Mouse (Mus musculus): Measurements from ENCODE around the gene Aspg. TPM values are rescaled to one million over a fixed set of nuclear protein-coding genes. Genes with fewer than 3 reads are reported as not detected.

Gene Aspg
- polyA plus RNA-seq, 1 experiment from 2014 or later, result 11.8 TPM

GRCm38 (mm10) chr12:112096051-112096732, 10.3 kb upstream of the Aspg start:
- ChIA-PET CTCF (interaction anchor here (1.0 kb wide), 1 partner anchor 56 kb away, joined by 3 read pairs; no protein-coding TSS in a partner anchor), POLR2A (interaction anchor here (1.0 kb wide), 1 partner anchor 9 kb away, joined by 4 read pairs; no protein-coding TSS in a partner anchor)
- H3K27me3 ChIP-seq, result peaks cover 7% of the 10 kb centered on the region
- ATAC-seq, result peak; percentile 58
- DNase-seq (ENCODE audit: low read depth, low spot score), result peak; percentile 68
- TF ChIP-seq CTCF (IDR thresholded peaks at IDR 0.05), result no peak
- in situ Hi-C loops (cut with MboI; ENCODE audit: low pct_unique_long_range_greater_than_20kb), result no loop called here

GRCm38 (mm10) chr12:112096733-112097117, 9.8 kb upstream of the Aspg start:
- no peak for TF ChIP-seq CTCF (IDR thresholded peaks at IDR 0.05)
- CTCF ChIA-PET, result interaction anchor here (1.0 kb wide), 1 partner anchor 57 kb away, joined by 3 read pairs; no protein-coding TSS in a partner anchor
- ATAC-seq (peak; percentile 22), DNase-seq (ENCODE audit: low read depth, low spot score) (no peak)
- POLR2A ChIA-PET, result interaction anchor here (1.0 kb wide), 1 partner anchor 9 kb away, joined by 4 read pairs; no protein-coding TSS in a partner anchor
- peaks cover 7% of the 10 kb centered on the region for H3K27me3 ChIP-seq
- in situ Hi-C loops (cut with MboI; ENCODE audit: low pct_unique_long_range_greater_than_20kb), result no loop called here

- H3K27me3 ChIP-seq, result peaks cover 7% of the 10 kb centered on the region
- CTCF ChIA-PET, result no interaction called here
- DNase-seq (ENCODE audit: low read depth, low spot score), result no peak
- in situ Hi-C loops (cut with MboI; ENCODE audit: low pct_unique_long_range_greater_than_20kb), result no loop called here
- ATAC-seq, result no peak
- TF ChIP-seq CTCF (IDR thresholded peaks at IDR 0.05), result no peak
- POLR2A ChIA-PET, result no interaction called here
These were observed 6.4 kb upstream of the Aspg start for GRCm38 (mm10) chr12:112100106-112100505.

- ChIA-PET POLR2A (interaction anchor here (0.5 kb wide), 1 partner anchor 288 kb away, joined by 6 read pairs; no protein-coding TSS in a partner anchor), CTCF (interaction anchor here (1.0 kb wide), 1 partner anchor 36 kb away, joined by 3 read pairs; no protein-coding TSS in a partner anchor)
- ATAC-seq, result no peak
- no peak for DNase-seq (ENCODE audit: low read depth, low spot score)
- in situ Hi-C loops (cut with MboI; ENCODE audit: low pct_unique_long_range_greater_than_20kb), result no loop called here
- peaks cover 10% of the 10 kb centered on the region for H3K27me3 ChIP-seq
- no peak for TF ChIP-seq CTCF (IDR thresholded peaks at IDR 0.05)
These were observed 5.4 kb upstream of the Aspg start for GRCm38 (mm10) chr12:112101045-112101444.

- ChIA-PET POLR2A (no interaction called here), CTCF (no interaction called here)
- in situ Hi-C loops (cut with MboI; ENCODE audit: low pct_unique_long_range_greater_than_20kb), result no loop called here
- no peak for TF ChIP-seq CTCF (IDR thresholded peaks at IDR 0.05)
- H3K27me3 ChIP-seq, result peaks cover 14% of the 10 kb centered on the region
- ATAC-seq (no peak), DNase-seq (ENCODE audit: low read depth, low spot score) (no peak)
These were observed 3.3 kb upstream of the Aspg start for GRCm38 (mm10) chr12:112103179-112103578.

- in situ Hi-C loops (cut with MboI; ENCODE audit: low pct_unique_long_range_greater_than_20kb), result no loop called here
- ChIA-PET POLR2A (no interaction called here), CTCF (interaction anchor here (1.4 to 1.8 kb wide), 2 partner anchors 9 to 27 kb away, joined by 3 to 7 read pairs; no protein-coding TSS in a partner anchor)
- TF ChIP-seq CTCF (IDR thresholded peaks at IDR 0.05), result no peak
- H3K27me3 ChIP-seq, result peaks cover 18% of the 10 kb centered on the region
- DNase-seq (ENCODE audit: low read depth, low spot score) (no peak), ATAC-seq (no peak)
These were observed 1.6 kb upstream of the Aspg start for GRCm38 (mm10) chr12:112104890-112105289.

GRCm38 (mm10) chr12:112107685-112108084, 1.2 kb downstream of the Aspg start:
- CTCF ChIA-PET, result no interaction called here
- POLR2A ChIA-PET, result interaction anchor here (0.9 kb wide), 1 partner anchor 31 kb away, joined by 3 read pairs; no protein-coding TSS in a partner anchor
- ATAC-seq (no peak), DNase-seq (ENCODE audit: low read depth, low spot score) (no peak)
- TF ChIP-seq CTCF (IDR thresholded peaks at IDR 0.05), result no peak
- H3K27me3 ChIP-seq, result peaks cover 11% of the 10 kb centered on the region
- in situ Hi-C loops (cut with MboI; ENCODE audit: low pct_unique_long_range_greater_than_20kb), result no loop called here

GRCm38 (mm10) chr12:112108696-112109445, 2.4 kb downstream of the Aspg start:
- ATAC-seq, result no peak
- peaks cover 11% of the 10 kb centered on the region for H3K27me3 ChIP-seq
- ChIA-PET CTCF (no interaction called here), POLR2A (interaction anchor here (0.5 kb wide), 1 partner anchor 126 kb away, joined by 3 read pairs; no protein-coding TSS in a partner anchor)
- TF ChIP-seq CTCF (IDR thresholded peaks at IDR 0.05), result no peak
- in situ Hi-C loops (cut with MboI; ENCODE audit: low pct_unique_long_range_greater_than_20kb), result no loop called here
- DNase-seq (ENCODE audit: low read depth, low spot score), result no peak

GRCm38 (mm10) chr12:112109701-112110100, 3.2 kb downstream of the Aspg start:
- in situ Hi-C loops (cut with MboI; ENCODE audit: low pct_unique_long_range_greater_than_20kb), result no loop called here
- no peak for TF ChIP-seq CTCF (IDR thresholded peaks at IDR 0.05)

GRCm38 (mm10) chr12:112111323-112111722, 4.8 kb downstream of the Aspg start:
- CTCF ChIA-PET, result no interaction called here

More at GRCm38 (mm10) chr12:112109701-112110100, 3.2 kb downstream of the Aspg start:
- H3K27me3 ChIP-seq, result peaks cover 11% of the 10 kb centered on the region
- ChIA-PET CTCF (no interaction called here), POLR2A (no interaction called here)
- no peak for ATAC-seq
- no peak for DNase-seq (ENCODE audit: low read depth, low spot score)

GRCm38 (mm10) chr12:112112235-112112634, 5.8 kb downstream of the Aspg start:
- DNase-seq (ENCODE audit: low read depth, low spot score), result no peak
- peaks cover 7% of the 10 kb centered on the region for H3K27me3 ChIP-seq
- TF ChIP-seq CTCF (IDR thresholded peaks at IDR 0.05), result no peak
- CTCF ChIA-PET, result no interaction called here
- POLR2A ChIA-PET, result no interaction called here
- in situ Hi-C loops (cut with MboI; ENCODE audit: low pct_unique_long_range_greater_than_20kb), result no loop called here
- no peak for ATAC-seq

More at GRCm38 (mm10) chr12:112111323-112111722, 4.8 kb downstream of the Aspg start:
- TF ChIP-seq CTCF (IDR thresholded peaks at IDR 0.05), result no peak
- in situ Hi-C loops (cut with MboI; ENCODE audit: low pct_unique_long_range_greater_than_20kb), result no loop called here
- DNase-seq (ENCODE audit: low read depth, low spot score) (no peak), ATAC-seq (no peak)
- peaks cover 12% of the 10 kb centered on the region for H3K27me3 ChIP-seq
- POLR2A ChIA-PET, result no interaction called here

Data from Patski (cell line).